Mouse (Mus musculus): ENCODE results near the gene Zswim8. TPM values are rescaled to one million over a fixed set of nuclear protein-coding genes. Genes with fewer than 3 reads are reported as not detected.

Gene Zswim8
- total and polyA plus RNA-seq, 3 experiments, result 16.7 to 41.1 (median 31.5) TPM

GRCm38 (mm10) chr14:20695761-20696520 is 11.4 kb upstream of the Zswim8 start:
- Histone ChIP-seq H3K4me3 (ENCODE audit: low read depth, low read length) (peak overlapping the region; percentile 81), H3K36me3 (replicated peaks) (peaks cover 88% of the 10 kb centered on the region), H3K27me3 (ENCODE audit: insufficient read depth, low read length) (no peaks in the 10 kb centered on the region), H3K4me1 (ENCODE audit: insufficient read depth, low read depth, low read length) (peaks cover 78% of the 10 kb centered on the region), H3K9me3 (replicated peaks) (no peaks in the 10 kb centered on the region)
- DNase-seq (ENCODE audit: low spot score), result no peak
- ATAC-seq (ENCODE audit: extremely low read depth, insufficient number of reproducible peaks, low FRiP score, poor library complexity, severe bottlenecking), result no peak
- TF ChIP-seq TAL1 (conservative IDR thresholded peaks at IDR 0.05; ENCODE audit: low read depth, low read length) (no peak), CTCF (IDR thresholded peaks at IDR 0.05; ENCODE audit: low read depth, low read length) (no peak), GATA2 (IDR thresholded peaks at IDR 0.05; ENCODE audit: borderline replicate concordance, low read depth, low read length) (no peak), GATA1 (IDR thresholded peaks at IDR 0.05; ENCODE audit: borderline replicate concordance, low read length) (no peak), POLR2AphosphoS5 (IDR thresholded peaks at IDR 0.05; ENCODE audit: insufficient replicate concordance, low read depth, low read length) (no peak)

GRCm38 (mm10) chr14:20696986-20697385 is 10.4 kb upstream of the Zswim8 start:
- Histone ChIP-seq H3K9me3 (replicated peaks) (no peaks in the 10 kb centered on the region), H3K27me3 (ENCODE audit: insufficient read depth, low read length) (no peaks in the 10 kb centered on the region), H3K36me3 (replicated peaks) (peaks cover 78% of the 10 kb centered on the region), H3K4me1 (ENCODE audit: insufficient read depth, low read depth, low read length) (peaks cover 82% of the 10 kb centered on the region), H3K4me3 (ENCODE audit: low read depth, low read length) (no peak overlapping the region; the same call in 1 of the 2 replicates)
- ATAC-seq (ENCODE audit: extremely low read depth, insufficient number of reproducible peaks, low FRiP score, poor library complexity, severe bottlenecking) (peak; percentile 41), DNase-seq (ENCODE audit: low spot score) (no peak)
- TF ChIP-seq CTCF (IDR thresholded peaks at IDR 0.05; ENCODE audit: low read depth, low read length) (0 out of 2 replicates have a peak, but pooled peaks have one; percentile 13), TAL1 (conservative IDR thresholded peaks at IDR 0.05; ENCODE audit: low read depth, low read length) (no peak), GATA2 (IDR thresholded peaks at IDR 0.05; ENCODE audit: borderline replicate concordance, low read depth, low read length) (no peak), POLR2AphosphoS5 (IDR thresholded peaks at IDR 0.05; ENCODE audit: insufficient replicate concordance, low read depth, low read length) (no peak), GATA1 (IDR thresholded peaks at IDR 0.05; ENCODE audit: borderline replicate concordance, low read length) (no peak)

- H3K36me3 ChIP-seq (replicated peaks), result peaks cover 63% of the 10 kb centered on the region
- TF ChIP-seq CTCF (IDR thresholded peaks at IDR 0.05; ENCODE audit: low read depth, low read length), result no peak
- peak; percentile 23; the same call in 1 of the 2 replicates for TF ChIP-seq TAL1 (conservative IDR thresholded peaks at IDR 0.05; ENCODE audit: low read depth, low read length)
- H3K4me3 ChIP-seq (ENCODE audit: low read depth, low read length), result no peak overlapping the region; the same call in 1 of the 2 replicates
- H3K27me3 ChIP-seq (ENCODE audit: insufficient read depth, low read length), result no peaks in the 10 kb centered on the region
- H3K9me3 ChIP-seq (replicated peaks), result no peaks in the 10 kb centered on the region
- peaks cover 75% of the 10 kb centered on the region for H3K4me1 ChIP-seq (ENCODE audit: insufficient read depth, low read depth, low read length)
- ATAC-seq (ENCODE audit: extremely low read depth, insufficient number of reproducible peaks, low FRiP score, poor library complexity, severe bottlenecking) (no peak), DNase-seq (ENCODE audit: low spot score) (no peak)
Measured at GRCm38 (mm10) chr14:20698515-20698914, 8.8 kb upstream of the Zswim8 start.

GRCm38 (mm10) chr14:20700362-20700761 is 7.0 kb upstream of the Zswim8 start:
- no peaks in the 10 kb centered on the region for H3K9me3 ChIP-seq (replicated peaks)
- DNase-seq (ENCODE audit: low spot score) (no peak), ATAC-seq (ENCODE audit: extremely low read depth, insufficient number of reproducible peaks, low FRiP score, poor library complexity, severe bottlenecking) (no peak)
- no peak for TF ChIP-seq POLR2AphosphoS5 (IDR thresholded peaks at IDR 0.05; ENCODE audit: insufficient replicate concordance, low read depth, low read length)
- TF ChIP-seq CTCF (IDR thresholded peaks at IDR 0.05; ENCODE audit: low read depth, low read length), result no peak
- TF ChIP-seq GATA1 (IDR thresholded peaks at IDR 0.05; ENCODE audit: borderline replicate concordance, low read length), result no peak
- no peak for TF ChIP-seq TAL1 (conservative IDR thresholded peaks at IDR 0.05; ENCODE audit: low read depth, low read length)
- H3K4me1 ChIP-seq (ENCODE audit: insufficient read depth, low read depth, low read length), result peaks cover 75% of the 10 kb centered on the region
- H3K36me3 ChIP-seq (replicated peaks), result peaks cover 61% of the 10 kb centered on the region
- H3K4me3 ChIP-seq (ENCODE audit: low read depth, low read length), result peak overlapping the region; percentile 34; the same call in 1 of the 2 replicates
- no peaks in the 10 kb centered on the region for H3K27me3 ChIP-seq (ENCODE audit: insufficient read depth, low read length)

DNA sequence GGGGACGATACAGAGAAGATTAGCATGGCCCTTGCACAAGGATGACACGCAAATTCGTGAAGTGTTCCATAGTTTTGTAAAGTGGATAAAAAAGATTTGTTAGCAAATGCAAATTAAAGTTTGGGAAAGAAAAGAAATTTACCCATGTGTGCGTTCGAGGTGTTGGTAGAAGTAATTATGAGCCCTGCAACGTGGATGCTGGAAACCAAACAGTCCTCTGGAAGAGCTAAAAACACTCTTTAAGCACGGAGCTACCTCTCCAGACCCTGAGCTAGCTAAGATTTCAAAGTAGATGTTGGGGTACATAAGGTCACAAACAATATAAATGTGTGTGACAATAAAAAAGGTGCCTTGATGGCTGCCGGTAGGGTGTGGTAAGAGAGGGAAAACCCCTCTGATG is 5.8 kb upstream of the Zswim8 start:
- Histone ChIP-seq H3K36me3 (replicated peaks) (peaks cover 52% of the 10 kb centered on the region), H3K4me3 (ENCODE audit: low read depth, low read length) (peak overlapping the region; percentile 92), H3K9me3 (replicated peaks) (no peaks in the 10 kb centered on the region), H3K27me3 (ENCODE audit: insufficient read depth, low read length) (no peaks in the 10 kb centered on the region), H3K4me1 (ENCODE audit: insufficient read depth, low read depth, low read length) (peaks cover 67% of the 10 kb centered on the region)
- TF ChIP-seq TAL1 (conservative IDR thresholded peaks at IDR 0.05; ENCODE audit: low read depth, low read length) (no peak), GATA2 (IDR thresholded peaks at IDR 0.05; ENCODE audit: borderline replicate concordance, low read depth, low read length) (no peak), CTCF (IDR thresholded peaks at IDR 0.05; ENCODE audit: low read depth, low read length) (no peak), GATA1 (IDR thresholded peaks at IDR 0.05; ENCODE audit: borderline replicate concordance, low read length) (no peak), POLR2AphosphoS5 (IDR thresholded peaks at IDR 0.05; ENCODE audit: insufficient replicate concordance, low read depth, low read length) (no peak)
- ATAC-seq (ENCODE audit: extremely low read depth, insufficient number of reproducible peaks, low FRiP score, poor library complexity, severe bottlenecking) (no peak), DNase-seq (ENCODE audit: low spot score) (no peak)

GRCm38 (mm10) chr14:20702096-20702740 is 5.1 kb upstream of the Zswim8 start:
- Histone ChIP-seq H3K4me3 (ENCODE audit: low read depth, low read length) (peak overlapping the region; percentile 92), H3K27me3 (ENCODE audit: insufficient read depth, low read length) (no peaks in the 10 kb centered on the region), H3K9me3 (replicated peaks) (no peaks in the 10 kb centered on the region), H3K36me3 (replicated peaks) (peaks cover 46% of the 10 kb centered on the region), H3K4me1 (ENCODE audit: insufficient read depth, low read depth, low read length) (peaks cover 67% of the 10 kb centered on the region)
- ATAC-seq (ENCODE audit: extremely low read depth, insufficient number of reproducible peaks, low FRiP score, poor library complexity, severe bottlenecking), result no peak
- no peak for TF ChIP-seq GATA1 (IDR thresholded peaks at IDR 0.05; ENCODE audit: borderline replicate concordance, low read length)
- TF ChIP-seq TAL1 (conservative IDR thresholded peaks at IDR 0.05; ENCODE audit: low read depth, low read length), result no peak
- no peak for TF ChIP-seq CTCF (IDR thresholded peaks at IDR 0.05; ENCODE audit: low read depth, low read length)
- TF ChIP-seq GATA2 (IDR thresholded peaks at IDR 0.05; ENCODE audit: borderline replicate concordance, low read depth, low read length), result no peak
- no peak for TF ChIP-seq POLR2AphosphoS5 (IDR thresholded peaks at IDR 0.05; ENCODE audit: insufficient replicate concordance, low read depth, low read length)
- no peak for DNase-seq (ENCODE audit: low spot score)
